Mouse (Mus musculus) intestine, embryonic 16.5 days (tissue): ENCODE data around the gene Actr3. TPM values are rescaled to one million over a fixed set of nuclear protein-coding genes. Genes with fewer than 3 reads are reported as not detected.

Experiments used
- ATAC-seq: fragments of 200-750 bp; cut with Nextera tagmentation; 2 replicates; pipeline ENCODE4 v1.8.0; 2017; ENCODE audit warnings: moderate TSS enrichment, moderate library complexity
- H3K27ac ChIP-seq: fragments of 300-500 bp; sonication (generic); 2 replicates; pipeline ENCODE4 v1.5.1; 2014; ENCODE audit warnings: mild to moderate bottlenecking, low read length
- H3K27me3 ChIP-seq: fragments of 300-500 bp; sonication (generic); replicated peaks from 2 replicates; pipeline ENCODE4 v1.6.1; 2014; ENCODE audit warnings: low read length, control low read depth, mixed read lengths; ENCODE audit not compliant: control insufficient read depth, insufficient read depth
- H3K36me3 ChIP-seq: fragments of 300-500 bp; sonication (generic); 2 replicates; pipeline ENCODE4 v1.6.1; 2014; ENCODE audit warnings: low read length, control low read depth; ENCODE audit not compliant: control insufficient read depth, insufficient read depth
- H3K4me1 ChIP-seq: fragments of 300-500 bp; sonication (generic); 2 replicates; pipeline ENCODE4 v1.6.1; 2014; ENCODE audit warnings: low read length, control low read depth, mixed read lengths; ENCODE audit not compliant: control insufficient read depth, insufficient read depth
- H3K4me2 ChIP-seq: fragments of 300-500 bp; sonication (generic); 2 replicates; pipeline ENCODE4 v1.6.1; 2014; ENCODE audit warnings: low read depth, low read length, control low read depth
- H3K4me3 ChIP-seq: fragments of 300-500 bp; sonication (generic); 2 replicates; pipeline ENCODE4 v1.5.1; 2014; ENCODE audit warnings: mild to moderate bottlenecking, low read length
- H3K9ac ChIP-seq: fragments of 300-500 bp; sonication (generic); 2 replicates; pipeline ENCODE4 v1.6.1; 2014; ENCODE audit warnings: low read depth, low read length
- H3K9me3 ChIP-seq: fragments of 300-500 bp; sonication (generic); 2 replicates; pipeline ENCODE4 v1.6.1; 2016; ENCODE audit warnings: low read length, control low read depth; ENCODE audit not compliant: control insufficient read depth
- WGBS: fragments of 180-500 bp; shearing (Covaris S2); extraction: QIAGEN DNeasy Blood & Tissue Kit; methylation state at CpG from one replicate; pipeline ENCODE4 v1.1.7; 2014; 5-methylcytosine and 5-hydroxymethylcytosine counted together
- polyA plus RNA-seq: library from polyadenylated mRNA; unstranded; fragments of >200 nt; fragmentation: Nextera tagmentation; extraction: Ambion mirVana; gene quantifications from 2 replicates; pipeline ENCODE4 v1.2.1, GENCODE M21; 2015

Actr3 gene
- 354 and 361 TPM in 2 replicates for polyA plus RNA-seq

GRCm38 (mm10) chr1:125435369-125436135, at the start of gene Actr3:
Gene Actr3 (minus strand): TSS chr1:125435727.
- Histone ChIP-seq H3K36me3 (no peaks in the 10 kb centered on the region), H3K9me3 (no peaks in the 10 kb centered on the region), H3K4me3 (peak within 1 kb of the TSS; percentile 83), H3K4me2 (peak within 1 kb of the TSS; percentile 62), H3K27me3 (no peaks in the 10 kb centered on the region), H3K4me1 (peaks cover 17% of the 10 kb centered on the region), H3K27ac (peak within 1 kb of the TSS; percentile 98), H3K9ac (peak within 1 kb of the TSS; percentile 94)
- under 1% methylated on average over 55 of the region's 59 CpGs for WGBS
- peak; percentile 95 for ATAC-seq

GRCm38 (mm10) chr1:125482459-125483287, 47.1 kb upstream of the Actr3 start:
- H3K27ac ChIP-seq: peak overlapping the region; percentile 73
- H3K9ac ChIP-seq: no peak overlapping the region
- H3K9me3 ChIP-seq: no peaks in the 10 kb centered on the region
- H3K4me3 ChIP-seq: no peak overlapping the region
- H3K4me1 ChIP-seq: peaks cover 19% of the 10 kb centered on the region; the same call in 1 of the 2 replicates
- no peaks in the 10 kb centered on the region for H3K36me3 ChIP-seq
- WGBS: 47% methylated on average over 10 of the region's 10 CpGs
- H3K27me3 ChIP-seq: no peaks in the 10 kb centered on the region
- peak overlapping the region; percentile 19; the same call in 1 of the 2 replicates for H3K4me2 ChIP-seq
- peak; percentile 88 for ATAC-seq

GRCm38 (mm10) chr1:125481842-125482241, 46.3 kb upstream of the Actr3 start:
- Histone ChIP-seq H3K9ac (no peak overlapping the region), H3K27me3 (no peaks in the 10 kb centered on the region), H3K4me1 (peaks cover 24% of the 10 kb centered on the region; the same call in 1 of the 2 replicates), H3K4me2 (no peak overlapping the region), H3K36me3 (no peaks in the 10 kb centered on the region), H3K27ac (peak overlapping the region; percentile 77), H3K4me3 (no peak overlapping the region), H3K9me3 (no peaks in the 10 kb centered on the region)
- peak; percentile 95 for ATAC-seq

- Histone ChIP-seq H3K27ac (no peak overlapping the region), H3K27me3 (no peaks in the 10 kb centered on the region), H3K36me3 (no peaks in the 10 kb centered on the region), H3K4me2 (no peak overlapping the region), H3K4me1 (peaks cover 25% of the 10 kb centered on the region; the same call in 1 of the 2 replicates), H3K9me3 (no peaks in the 10 kb centered on the region), H3K9ac (no peak overlapping the region), H3K4me3 (no peak overlapping the region)
- 77% methylated on average over 6 of the region's 6 CpGs for WGBS
- ATAC-seq: no peak
These were observed 43.1 kb upstream of the Actr3 start for GRCm38 (mm10) chr1:125478588-125478987.

GRCm38 (mm10) chr1:125475961-125476682, 40.6 kb upstream of the Actr3 start:
- H3K4me1 ChIP-seq: 0 out of 2 replicates have a peak, but pooled peaks cover 11% of the 10 kb centered on the region
- peak; percentile 59 for ATAC-seq
- WGBS: 53% methylated on average over 6 of the region's 6 CpGs

GRCm38 (mm10) chr1:125473866-125474265, 38.3 kb upstream of the Actr3 start:
- Histone ChIP-seq H3K27ac (no peak overlapping the region), H3K9ac (no peak overlapping the region), H3K4me2 (no peak overlapping the region), H3K4me1 (0 out of 2 replicates have a peak, but pooled peaks cover 7% of the 10 kb centered on the region), H3K4me3 (no peak overlapping the region), H3K36me3 (no peaks in the 10 kb centered on the region), H3K27me3 (no peaks in the 10 kb centered on the region), H3K9me3 (no peaks in the 10 kb centered on the region)
- ATAC-seq: no peak
- 88% methylated on average over 3 of the region's 3 CpGs for WGBS

More at GRCm38 (mm10) chr1:125475961-125476682, 40.6 kb upstream of the Actr3 start:
- H3K4me3 ChIP-seq: no peak overlapping the region
- H3K36me3 ChIP-seq: no peaks in the 10 kb centered on the region
- no peak overlapping the region for H3K4me2 ChIP-seq
- no peak overlapping the region for H3K27ac ChIP-seq
- H3K9me3 ChIP-seq: no peaks in the 10 kb centered on the region
- H3K9ac ChIP-seq: no peak overlapping the region
- H3K27me3 ChIP-seq: no peaks in the 10 kb centered on the region

- no peak for ATAC-seq
- no peak overlapping the region for H3K27ac ChIP-seq
- H3K27me3 ChIP-seq: no peaks in the 10 kb centered on the region
- H3K4me3 ChIP-seq: no peak overlapping the region
- H3K4me1 ChIP-seq: 0 out of 2 replicates have a peak, but pooled peaks cover 7% of the 10 kb centered on the region
- H3K36me3 ChIP-seq: no peaks in the 10 kb centered on the region
- 71% methylated on average over 4 of the region's 4 CpGs for WGBS
- H3K9me3 ChIP-seq: no peaks in the 10 kb centered on the region
- no peak overlapping the region for H3K4me2 ChIP-seq
- no peak overlapping the region for H3K9ac ChIP-seq
These were observed 37.7 kb upstream of the Actr3 start for GRCm38 (mm10) chr1:125473126-125473666.

GRCm38 (mm10) chr1:125470805-125471648, 35.5 kb upstream of the Actr3 start:
- Histone ChIP-seq H3K4me2 (no peak overlapping the region), H3K27me3 (no peaks in the 10 kb centered on the region), H3K9ac (no peak overlapping the region), H3K9me3 (no peaks in the 10 kb centered on the region), H3K4me1 (no peaks in the 10 kb centered on the region), H3K27ac (no peak overlapping the region), H3K36me3 (no peaks in the 10 kb centered on the region), H3K4me3 (no peak overlapping the region)
- 77% methylated on average over 4 of the region's 4 CpGs for WGBS
- ATAC-seq: no peak; the same call in 1 of the 2 replicates
